Mouse (Mus musculus) heart, adult 11 months (tissue): ENCODE measurements around the gene Mepe.

ENCODE experiments used
- DNase-seq: peaks from one replicate; pipeline ENCODE4 v3.0.0; 2022

Gene Mepe

DNA sequence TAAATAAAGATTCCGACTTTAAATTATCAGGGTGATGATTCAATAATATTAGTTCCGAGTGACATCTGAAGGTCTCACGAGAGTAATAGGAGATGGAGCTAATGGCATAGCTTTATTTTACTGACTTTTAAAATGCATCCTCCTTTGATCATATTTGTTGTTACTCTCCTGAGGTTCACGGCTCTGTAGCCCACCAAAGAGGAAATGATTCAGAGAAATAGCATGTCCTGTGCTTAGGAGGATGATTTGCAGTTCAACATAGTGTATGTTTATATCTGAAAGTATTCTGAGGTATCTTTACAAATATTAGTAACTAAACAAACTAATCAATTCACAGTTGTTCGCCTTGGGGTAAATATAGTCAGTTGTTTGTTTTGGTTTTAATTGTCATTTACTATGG is 32.4 kb downstream of the Mepe start:
- no peak for DNase-seq

DNA sequence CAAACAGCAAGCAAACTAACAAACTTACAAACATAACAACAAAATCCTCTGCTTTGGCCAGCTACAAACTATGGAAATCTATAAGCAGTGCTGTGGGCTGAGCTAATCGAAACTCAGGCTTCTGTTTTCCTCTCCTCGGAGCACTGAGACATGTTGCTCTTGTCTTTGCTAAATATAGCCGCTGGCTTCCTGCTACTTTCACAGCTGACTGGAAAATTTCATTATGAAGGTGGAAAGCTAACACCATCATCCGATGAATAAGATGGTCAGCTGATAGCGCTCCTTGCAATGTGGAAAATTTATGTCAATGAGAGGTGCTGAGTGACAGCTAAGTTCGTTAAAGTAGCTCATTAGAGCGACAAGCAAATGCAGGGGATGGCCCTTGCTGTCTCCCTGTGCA is 33.5 kb downstream of the Mepe start:
- DNase-seq: no peak

DNA sequence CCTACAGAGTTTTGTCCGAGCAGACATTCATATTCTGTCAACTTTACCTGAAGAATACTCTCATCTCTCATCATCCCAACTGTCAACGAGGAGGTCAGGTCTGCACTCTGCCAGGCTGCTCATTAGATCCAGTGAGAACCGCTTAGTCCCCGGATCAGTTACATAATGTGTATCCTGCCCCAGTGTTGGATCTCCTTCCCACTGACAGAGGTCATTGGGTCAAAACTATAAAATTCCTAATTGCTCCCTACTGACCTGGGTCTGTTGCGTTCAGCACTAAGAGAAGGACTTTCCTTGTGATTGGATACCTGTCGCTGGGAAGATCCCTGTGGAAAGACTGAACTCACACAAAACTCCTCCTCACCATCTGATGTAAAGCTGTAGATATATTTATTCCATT is 34.1 kb downstream of the Mepe start:
- DNase-seq: no peak

DNA sequence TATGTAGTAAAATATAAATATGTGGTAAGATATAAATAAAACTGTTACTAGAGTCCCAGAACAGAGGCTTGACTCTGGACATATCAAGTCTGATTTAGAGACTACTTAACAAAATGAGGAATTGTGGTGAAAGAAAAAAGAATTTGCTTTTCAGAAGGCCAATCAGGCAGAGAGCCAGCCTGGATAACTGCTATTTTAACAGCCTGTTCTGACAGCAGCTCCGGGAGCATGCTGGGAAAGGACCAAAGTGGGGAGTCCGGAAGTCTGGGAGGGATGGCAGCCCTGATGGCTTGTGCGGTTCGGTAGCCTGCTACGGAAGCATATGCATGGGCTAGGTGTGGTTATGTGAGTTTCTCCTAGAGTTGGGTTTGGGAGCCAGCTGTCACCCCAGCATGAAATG is 45.5 kb downstream of the Mepe start:
- DNase-seq: no peak

- no peak for DNase-seq
These were observed 46.2 kb downstream of the Mepe start for GRCm38 (mm10) chr5:104371284-104371683.

GRCm38 (mm10) chr5:104373648-104374307 is 48.6 kb downstream of the Mepe start:
- no peak for DNase-seq

DNA sequence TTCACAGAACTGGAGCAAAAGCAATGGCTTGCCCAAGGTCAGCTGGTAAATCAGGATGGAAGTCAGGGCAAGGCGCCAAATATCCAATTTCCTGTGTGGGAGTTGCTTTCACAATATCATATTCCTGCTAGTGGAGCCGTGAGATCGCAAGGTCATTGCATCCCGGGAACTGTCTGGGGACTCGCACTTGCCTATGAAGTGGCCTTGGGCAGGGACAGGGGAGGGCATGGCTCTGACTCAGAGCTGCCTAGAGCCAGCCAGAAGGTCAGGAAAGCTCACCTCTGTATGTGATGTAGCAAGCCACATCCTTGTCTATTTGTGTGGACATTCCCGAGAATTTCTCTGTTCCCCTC is 49.2 kb downstream of the Mepe start:
- peak; percentile 93 for DNase-seq

DNA sequence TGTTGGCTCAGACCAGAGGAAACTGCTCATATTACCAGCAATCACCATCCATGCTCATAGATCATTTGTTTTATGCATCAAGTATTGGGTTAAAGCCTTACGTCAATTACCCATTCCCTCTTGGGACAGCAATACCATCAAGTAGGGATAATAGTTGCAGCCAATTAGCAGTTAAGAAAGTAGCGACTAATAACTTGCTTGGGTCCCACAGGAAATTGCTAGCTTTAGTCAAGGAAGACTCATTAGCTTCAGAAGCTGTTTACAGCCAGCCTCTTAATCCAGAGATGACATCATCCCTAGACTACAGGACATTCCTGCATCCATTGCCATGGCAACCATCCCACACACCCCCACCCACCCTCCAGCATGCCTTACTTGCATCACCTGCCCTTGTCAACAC is 50.0 kb downstream of the Mepe start:
- DNase-seq: no peak

GRCm38 (mm10) chr5:104376890-104377289 is 51.8 kb downstream of the Mepe start:
- DNase-seq: no peak

GRCm38 (mm10) chr5:104380574-104380973 is 55.4 kb downstream of the Mepe start:
- no peak for DNase-seq

GRCm38 (mm10) chr5:104381671-104382070 is 56.5 kb downstream of the Mepe start:
- DNase-seq: no peak

DNA sequence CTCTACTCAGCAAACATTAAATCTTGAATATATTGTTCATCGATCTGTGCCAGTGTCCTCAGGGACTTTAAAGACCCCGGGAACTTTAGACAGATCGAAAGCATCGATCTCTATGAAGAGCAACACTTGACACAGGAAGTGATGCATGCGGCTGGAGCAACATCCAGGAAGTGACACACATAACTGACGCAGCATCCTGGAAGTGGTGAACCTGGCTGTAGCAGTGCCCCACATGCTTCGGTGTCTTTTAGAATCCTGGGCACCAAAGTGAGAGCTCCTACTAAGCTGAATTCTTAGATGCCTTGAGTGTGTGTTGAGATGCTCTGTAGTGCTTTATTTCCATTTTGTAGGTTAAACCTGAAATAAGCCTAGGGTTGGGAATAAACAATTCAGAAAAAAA is 59.4 kb downstream of the Mepe start:
- DNase-seq: no peak

- DNase-seq: no peak
These were observed 60.4 kb downstream of the Mepe start for GRCm38 (mm10) chr5:104385521-104385920.

GRCm38 (mm10) chr5:104386908-104387307 is 61.8 kb downstream of the Mepe start:
- DNase-seq: no peak
